19 mouse cellular contexts compared by ENCODE assay signal in the genomic region with DNA sequence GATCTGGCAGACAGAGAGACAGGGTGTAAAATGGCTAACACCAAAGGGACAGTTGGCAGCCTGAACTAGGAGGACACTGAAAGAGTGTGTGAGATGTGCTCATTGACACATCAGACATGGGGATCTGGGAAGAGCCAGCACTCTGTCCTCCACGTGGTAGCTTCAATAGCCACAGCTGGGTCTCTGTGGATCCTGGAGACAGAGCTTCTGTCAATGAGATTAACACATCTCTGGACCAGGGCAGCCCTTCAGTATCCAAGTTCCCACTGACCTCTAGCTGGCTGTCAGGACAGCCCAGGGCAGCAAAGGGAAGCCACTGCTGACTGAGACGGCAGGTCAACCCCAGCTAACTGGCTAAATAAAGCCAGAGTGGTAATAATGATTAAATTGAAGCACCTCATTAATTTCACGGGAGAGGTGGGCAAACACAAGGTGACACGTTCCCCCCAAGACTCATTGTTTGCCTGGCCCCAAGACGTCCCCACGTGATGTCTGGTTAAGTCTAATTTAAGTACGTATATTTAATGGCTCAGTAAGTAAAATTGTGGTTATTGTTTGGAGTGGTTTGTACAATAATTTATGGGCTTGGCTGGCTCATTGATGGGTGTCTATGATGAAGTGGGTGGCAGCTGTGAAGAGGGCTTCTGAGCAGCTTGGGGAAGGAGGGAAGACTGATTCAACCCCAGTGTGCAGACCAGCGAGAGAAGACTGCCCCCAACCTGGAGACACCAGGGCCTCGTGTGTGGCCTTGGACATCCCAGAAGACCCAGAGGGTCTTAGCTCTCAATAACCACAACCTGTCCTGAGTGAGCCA. TPM values are rescaled to one million over a fixed set of nuclear protein-coding genes. Genes with fewer than 3 reads are reported as not detected.
A peak's percentile ranks its signal among the peaks of the same experiment; 100 is the strongest.
DNase-seq lines count a peak whose midpoint lies in the region; ATAC-seq and TF ChIP-seq lines count a peak whose summit lies in the region.
"Had no signal": no experiment of that assay in that cellular context is flagged by ENCODE, and none has a peak within 500 bp of the region (broad histone marks: within the 10 kb centered on the region; RNA-seq: fewer than 3 reads in every experiment).

No protein-coding gene starts in this region.

- DNase-seq in forebrain, embryonic 10.5 days (ENCODE audit: extremely low spot score, low spot score): no peak
- DNase-seq in heart, adult 2 months: peak in 1 of 2 experiments; percentile 17
- DNase-seq in lung, postnatal 10 days: peak; percentile 40
- DNase-seq in lung, adult 2 months: no peak
- DNase-seq in stomach, postnatal 0 days (ENCODE audit: low spot score): no peak

- H3K27ac ChIP-seq in forebrain, embryonic 10.5 days: 0 out of 2 replicates have a peak overlapping the region, but pooled peaks have one; percentile 6
- no peak overlapping the region for H3K27ac ChIP-seq in forebrain, embryonic 16.5 days (ENCODE audit: low read length)
- H3K27ac ChIP-seq in heart, adult 2 months: peak overlapping the region; percentile 69
- no peak overlapping the region for H3K27ac ChIP-seq in heart, embryonic 12.5 days (ENCODE audit: poor library complexity, severe bottlenecking)
- H3K27ac ChIP-seq in stomach, postnatal 0 days (replicated peaks): peak overlapping the region; percentile 18; the same call in 1 of the 2 replicates
- H3K27ac ChIP-seq in intestine, postnatal 0 days (ENCODE audit: low read depth, low read length): no peak overlapping the region
- H3K27ac ChIP-seq: embryonic facial prominence, embryonic 12.5 days; limb, embryonic 13.5 days; liver, embryonic 15.5 days; neural tube, embryonic 13.5 days had no signal

- peaks cover 22% of the 10 kb centered on the region; the same call in 1 of the 2 replicates for H3K27me3 ChIP-seq in forebrain, embryonic 10.5 days (ENCODE audit: poor library complexity, severe bottlenecking)
- no peaks in the 10 kb centered on the region for H3K27me3 ChIP-seq in forebrain, embryonic 16.5 days (replicated peaks; ENCODE audit: control insufficient read depth, insufficient read depth, low read length)
- no peaks in the 10 kb centered on the region for H3K27me3 ChIP-seq in heart, adult 2 months (ENCODE audit: control insufficient read depth, insufficient read depth, low read length)
- peaks cover 25% of the 10 kb centered on the region for H3K27me3 ChIP-seq in heart, embryonic 12.5 days (replicated peaks)
- no peaks in the 10 kb centered on the region for H3K27me3 ChIP-seq in stomach, postnatal 0 days (ENCODE audit: control insufficient read depth, insufficient read depth, low read length)
- H3K27me3 ChIP-seq in intestine, postnatal 0 days (replicated peaks; ENCODE audit: control insufficient read depth, insufficient read depth, low read length): no peaks in the 10 kb centered on the region
- H3K27me3 ChIP-seq: CH12.LX; embryonic facial prominence, embryonic 12.5 days; limb, embryonic 13.5 days; neural tube, embryonic 13.5 days had no signal

- TF ChIP-seq CTCF in heart, adult 2 months (IDR thresholded peaks at IDR 0.05): no peak
- no peak for TF ChIP-seq CTCF in lung, adult 2 months (IDR thresholded peaks at IDR 0.05; ENCODE audit: insufficient read depth, low read length)
- TF ChIP-seq CTCF in stomach, postnatal 0 days (IDR thresholded peaks at IDR 0.05; ENCODE audit: low read depth): no peak
- no peak for TF ChIP-seq CTCF in intestine, postnatal 0 days (IDR thresholded peaks at IDR 0.05; ENCODE audit: low read depth)

- no peak overlapping the region for H3K4me2 ChIP-seq in forebrain, embryonic 16.5 days (ENCODE audit: low read length)
- no peak overlapping the region for H3K4me2 ChIP-seq in heart, embryonic 12.5 days
- no peak overlapping the region for H3K4me2 ChIP-seq in stomach, postnatal 0 days (replicated peaks; ENCODE audit: low read depth)
- H3K4me2 ChIP-seq in intestine, postnatal 0 days (replicated peaks; ENCODE audit: low read depth): no peak overlapping the region
- H3K4me2 ChIP-seq: embryonic facial prominence, embryonic 12.5 days; limb, embryonic 13.5 days; liver, embryonic 15.5 days; neural tube, embryonic 13.5 days had no signal

- intact Hi-C loops in heart, adult 2 months (cut with DNase I): no loop called here

- no peak overlapping the region for H3K4me3 ChIP-seq in forebrain, embryonic 10.5 days
- H3K4me3 ChIP-seq in forebrain, embryonic 16.5 days (replicated peaks; ENCODE audit: low read length): no peak overlapping the region
- no peak overlapping the region for H3K4me3 ChIP-seq in heart, adult 2 months
- no peak overlapping the region for H3K4me3 ChIP-seq in heart, embryonic 12.5 days
- H3K4me3 ChIP-seq in lung, adult 2 months (replicated peaks; ENCODE audit: extremely low read depth, low read depth, low read length): no peak overlapping the region
- no peak overlapping the region for H3K4me3 ChIP-seq in stomach, postnatal 0 days (ENCODE audit: low read depth, low read length)
- H3K4me3 ChIP-seq in intestine, postnatal 0 days (ENCODE audit: low read depth, low read length): no peak overlapping the region
- H3K4me3 ChIP-seq: embryonic facial prominence, embryonic 12.5 days; limb, embryonic 13.5 days; liver, embryonic 15.5 days; neural tube, embryonic 13.5 days had no signal

- H3K9ac ChIP-seq in forebrain, embryonic 16.5 days (replicated peaks; ENCODE audit: low read depth, low read length): no peak overlapping the region
- H3K9ac ChIP-seq in heart, adult 2 months (ENCODE audit: low read depth, low read length): no peak overlapping the region
- no peak overlapping the region for H3K9ac ChIP-seq in heart, embryonic 12.5 days
- H3K9ac ChIP-seq in stomach, postnatal 0 days (ENCODE audit: low read length): no peak overlapping the region
- no peak overlapping the region for H3K9ac ChIP-seq in intestine, postnatal 0 days (ENCODE audit: low read depth, low read length)
- H3K9ac ChIP-seq: embryonic facial prominence, embryonic 12.5 days; limb, embryonic 13.5 days; liver, embryonic 15.5 days; neural tube, embryonic 13.5 days had no signal

- no peaks in the 10 kb centered on the region for H3K36me3 ChIP-seq in forebrain, embryonic 10.5 days (replicated peaks)
- no peaks in the 10 kb centered on the region for H3K36me3 ChIP-seq in forebrain, embryonic 16.5 days (ENCODE audit: control insufficient read depth, insufficient read depth)
- no peaks in the 10 kb centered on the region for H3K36me3 ChIP-seq in heart, adult 2 months (ENCODE audit: control insufficient read depth, insufficient read depth, low read length)
- H3K36me3 ChIP-seq in heart, embryonic 12.5 days: no peaks in the 10 kb centered on the region
- no peaks in the 10 kb centered on the region for H3K36me3 ChIP-seq in stomach, postnatal 0 days (ENCODE audit: control insufficient read depth, insufficient read depth, low read length)
- H3K36me3 ChIP-seq in intestine, postnatal 0 days (ENCODE audit: control insufficient read depth, insufficient read depth): no peaks in the 10 kb centered on the region
- H3K36me3 ChIP-seq: embryonic facial prominence, embryonic 12.5 days; limb, embryonic 13.5 days; liver, embryonic 15.5 days; neural tube, embryonic 13.5 days had no signal

- H3K4me1 ChIP-seq in forebrain, embryonic 10.5 days: peaks cover 61% of the 10 kb centered on the region
- H3K4me1 ChIP-seq in forebrain, embryonic 16.5 days (replicated peaks; ENCODE audit: control insufficient read depth, insufficient read depth, low read length): peaks cover 35% of the 10 kb centered on the region
- H3K4me1 ChIP-seq in heart, adult 2 months (ENCODE audit: control insufficient read depth, insufficient read depth, low read length): peaks cover 18% of the 10 kb centered on the region
- peaks cover 2% of the 10 kb centered on the region; the same call in 1 of the 2 replicates for H3K4me1 ChIP-seq in heart, embryonic 12.5 days (replicated peaks)
- peaks cover 8% of the 10 kb centered on the region; the same call in 1 of the 2 replicates for H3K4me1 ChIP-seq in lung, adult 2 months (ENCODE audit: control insufficient read depth, insufficient read depth, low read length)
- H3K4me1 ChIP-seq in stomach, postnatal 0 days (replicated peaks; ENCODE audit: control insufficient read depth, insufficient read depth): no peaks in the 10 kb centered on the region
- no peaks in the 10 kb centered on the region for H3K4me1 ChIP-seq in intestine, postnatal 0 days (replicated peaks; ENCODE audit: control insufficient read depth, insufficient read depth, low read length)
- H3K4me1 ChIP-seq: liver, embryonic 15.5 days had no signal

- no peaks in the 10 kb centered on the region for H3K79me2 ChIP-seq in heart, adult 2 months (replicated peaks; ENCODE audit: control insufficient read depth, insufficient read depth, low read length)

- TF ChIP-seq EP300 in heart, adult 2 months (IDR thresholded peaks at IDR 0.05; ENCODE audit: insufficient read depth, low read depth, low read length): no peak
- TF ChIP-seq EP300 in stomach, postnatal 0 days (optimal IDR thresholded peaks at IDR 0.05): no peak

- H3K9me3 ChIP-seq in forebrain, embryonic 10.5 days: no peaks in the 10 kb centered on the region
- H3K9me3 ChIP-seq in forebrain, embryonic 16.5 days (ENCODE audit: control insufficient read depth, low read length): no peaks in the 10 kb centered on the region
- no peaks in the 10 kb centered on the region for H3K9me3 ChIP-seq in heart, embryonic 12.5 days (replicated peaks)
- no peaks in the 10 kb centered on the region for H3K9me3 ChIP-seq in stomach, postnatal 0 days (ENCODE audit: control insufficient read depth, low read length)
- no peaks in the 10 kb centered on the region for H3K9me3 ChIP-seq in intestine, postnatal 0 days (ENCODE audit: control insufficient read depth)
- H3K9me3 ChIP-seq: embryonic facial prominence, embryonic 12.5 days; limb, embryonic 13.5 days; liver, embryonic 15.5 days; neural tube, embryonic 13.5 days had no signal

- no peak for ATAC-seq in forebrain, embryonic 16.5 days
- ATAC-seq in heart, embryonic 12.5 days (ENCODE audit: insufficient number of reproducible peaks, low FRiP score): no peak
- ATAC-seq in stomach, postnatal 0 days (ENCODE audit: low FRiP score, low TSS enrichment): no peak
- no peak for ATAC-seq in intestine, postnatal 0 days

- no peak for TF ChIP-seq POLR2A in heart, adult 2 months (IDR thresholded peaks at IDR 0.05; ENCODE audit: insufficient read depth, low read depth, low read length)
- no peak for TF ChIP-seq POLR2A in lung, adult 2 months (IDR thresholded peaks at IDR 0.05; ENCODE audit: borderline replicate concordance, extremely low read depth, low read depth, low read length)

- 72% methylated on average over 9 of the region's 9 CpGs for WGBS in forebrain, embryonic 10.5 days
- 44% methylated on average over 9 of the region's 9 CpGs for WGBS in forebrain, embryonic 16.5 days
- WGBS in heart, adult 2 months: 71% methylated on average over 9 of the region's 9 CpGs
- 63% methylated on average over 9 of the region's 9 CpGs for WGBS in heart, embryonic 12.5 days
- WGBS in lung, adult 2 months: 52% methylated on average over 9 of the region's 9 CpGs
- WGBS in stomach, postnatal 0 days: 56% methylated on average over 9 of the region's 9 CpGs
- 45% methylated on average over 9 of the region's 9 CpGs for WGBS in intestine, postnatal 0 days

RNA-seq across cellular contexts. Expression of gene Gm11733, which starts 51.5 kb away (rescaled TPM):
- not detected in 2 replicates for polyA plus RNA-seq in forebrain, embryonic 10.5 days (2016; fragmentation: Nextera tagmentation; extraction: Ambion mirVana)
- 0.14 TPM in 1 of 2 replicates, not detected in the other for polyA plus RNA-seq in forebrain, embryonic 16.5 days (2015; fragmentation: Nextera tagmentation; extraction: Ambion mirVana)
- total RNA-seq in heart, adult 2 months (2021): not detected
- polyA plus RNA-seq in heart, adult 2 months (2012; rRNA removed): 0.10 and 0.15 TPM in 2 replicates
- polyA plus RNA-seq in heart, embryonic 12.5 days (2016; fragmentation: Nextera tagmentation; extraction: Ambion mirVana): not detected in 2 replicates
- polyA plus RNA-seq in lung, adult 2 months (2012; rRNA removed): not detected in 2 replicates
- not detected in 2 replicates for polyA plus RNA-seq in stomach, postnatal 0 days (2015; fragmentation: Nextera tagmentation; extraction: Ambion mirVana)
- polyA plus RNA-seq in intestine, postnatal 0 days (2015; fragmentation: Nextera tagmentation; extraction: Ambion mirVana): not detected in 2 replicates
- total RNA-seq: adrenal gland, postnatal 14 days; CH12.LX; layer of hippocampus, postnatal 14 days; megakaryocyte progenitor cell, adult 5-6 weeks; monocyte, adult 5-6 weeks had no signal
- polyA plus RNA-seq: embryonic facial prominence, embryonic 12.5 days; heart, postnatal 0 days; limb, embryonic 13.5 days; liver, embryonic 15.5 days; neural tube, embryonic 13.5 days; stomach, embryonic 16.5 days had no signal

Comparison
In these comparisons a context has a peak if more than half of its experiments do, and no peak if none do; other contexts are left out.
1. H3K27ac ChIP-seq: peak in forebrain, embryonic 10.5 days (single experiment), heart, adult 2 months (single experiment) and stomach, postnatal 0 days (single experiment); none in forebrain, embryonic 16.5 days (single experiment), heart, embryonic 12.5 days (single experiment) and intestine, postnatal 0 days (single experiment).